Mouse (Mus musculus) embryo, embryonic 11.5 days (tissue): ENCODE results near the gene Epha4.

Source experiments
- DNase-seq: peaks from one replicate; pipeline ENCODE4 v3.0.0-alpha.2; 2012; ENCODE audit warnings: low read depth, low spot score

Gene Epha4

GRCm38 (mm10) chr1:77446438-77446837 lies 68.5 kb downstream of the Epha4 start:
- DNase-seq = no peak

- no peak for DNase-seq
These were observed 70.2 kb downstream of the Epha4 start for GRCm38 (mm10) chr1:77444648-77445047.

DNA sequence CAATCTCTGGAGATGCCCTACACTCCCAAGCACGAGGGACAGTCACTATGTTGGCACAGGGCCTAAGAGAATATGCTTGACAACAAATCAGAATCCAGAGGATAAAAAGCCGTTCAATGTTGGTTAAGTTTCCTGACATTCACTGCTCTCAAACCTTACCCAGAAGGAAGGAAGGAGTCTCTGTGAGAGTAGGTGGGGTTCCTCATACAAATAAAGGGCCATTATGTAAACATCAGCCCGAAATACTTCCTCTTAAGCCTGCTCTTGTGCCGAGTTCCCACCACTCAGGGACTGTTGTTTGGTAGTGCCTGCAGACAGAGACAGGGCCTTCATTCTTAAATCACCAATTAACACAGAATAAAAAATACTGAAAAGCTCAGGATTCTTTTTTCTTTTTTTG lies 72.9 kb downstream of the Epha4 start:
- no peak for DNase-seq

DNA sequence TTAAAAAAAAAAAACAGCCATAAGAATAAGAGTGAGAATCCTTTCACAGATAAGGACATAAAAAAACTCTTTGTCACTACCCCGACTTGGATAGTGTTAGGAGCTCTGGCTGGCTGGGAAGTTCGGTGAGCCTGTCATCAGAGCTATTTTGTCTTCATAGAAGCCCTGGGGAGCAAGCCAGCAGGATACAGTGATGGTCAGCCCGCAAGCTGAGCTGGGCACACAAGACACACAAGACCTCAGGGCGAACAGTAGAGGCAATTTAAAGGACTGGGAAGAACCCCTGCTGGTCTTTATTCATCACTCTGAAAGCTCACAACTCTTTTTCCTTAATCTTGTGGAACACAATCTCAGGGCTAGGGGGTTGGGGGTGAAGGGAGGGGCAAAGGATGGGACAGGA lies 73.5 kb downstream of the Epha4 start:
- DNase-seq = no peak

DNA sequence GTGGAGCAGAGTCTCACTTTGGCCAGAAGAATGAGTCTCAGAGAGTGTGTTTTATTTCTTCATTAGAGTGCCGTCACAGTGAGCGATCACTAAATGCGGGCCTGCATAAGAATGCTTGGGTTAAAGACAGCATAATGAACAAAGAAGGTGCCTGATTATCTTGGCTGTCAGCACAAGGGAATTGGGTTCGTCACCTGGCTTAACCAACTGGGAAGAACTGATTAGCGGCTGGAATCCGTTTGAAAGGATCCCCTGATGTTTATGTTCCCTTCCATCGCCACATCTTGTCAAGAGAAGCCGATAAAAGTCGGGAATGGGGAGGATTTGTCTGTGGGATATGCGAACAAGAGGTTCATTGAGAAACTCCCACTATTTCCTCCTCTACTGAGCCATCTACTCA lies 74.4 kb downstream of the Epha4 start:
- no peak for DNase-seq

GRCm38 (mm10) chr1:77439383-77440074 lies 75.4 kb downstream of the Epha4 start:
- no peak for DNase-seq

DNA sequence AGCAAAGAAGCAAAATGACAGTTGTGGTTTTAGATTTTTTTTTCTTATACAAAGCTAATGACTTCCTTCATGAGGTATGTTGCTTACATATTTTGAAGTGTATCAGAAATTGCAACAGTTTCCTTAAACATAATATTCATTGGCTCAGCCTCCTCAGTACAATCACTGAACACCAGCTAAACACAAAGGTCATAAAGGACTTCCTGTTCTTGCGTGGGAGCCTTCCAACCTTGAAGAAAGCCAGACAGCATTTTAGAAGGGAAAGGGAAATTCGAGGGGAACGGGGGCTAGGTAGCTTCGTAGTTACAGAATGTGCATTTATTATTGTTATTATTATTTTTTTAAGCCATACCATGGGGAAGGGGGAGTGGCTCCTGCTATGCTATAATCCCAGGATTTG lies 76.2 kb downstream of the Epha4 start:
- DNase-seq = no peak

- DNase-seq = no peak
These were observed 76.8 kb downstream of the Epha4 start for GRCm38 (mm10) chr1:77437881-77438610.

GRCm38 (mm10) chr1:77435045-77435444 lies 79.8 kb downstream of the Epha4 start:
- DNase-seq = no peak

DNA sequence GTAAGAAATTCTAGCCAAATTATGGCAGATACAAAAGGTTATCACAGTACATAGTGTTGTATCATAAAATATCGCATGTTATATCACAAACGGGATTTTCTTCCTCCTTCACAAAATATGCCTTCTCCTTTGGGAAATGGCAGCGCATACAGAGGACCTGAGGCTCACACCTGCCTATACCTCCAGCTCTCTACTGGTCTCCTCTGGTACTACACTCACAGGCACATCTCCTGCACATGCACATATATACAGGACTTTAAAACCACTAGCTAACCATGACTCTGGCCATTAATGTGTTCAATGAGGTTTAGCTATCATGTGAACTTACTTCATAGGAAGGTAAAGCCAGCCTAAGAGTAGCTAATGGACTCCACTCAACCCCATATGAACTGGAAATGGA lies 81.7 kb downstream of the Epha4 start:
- no peak for DNase-seq

DNA sequence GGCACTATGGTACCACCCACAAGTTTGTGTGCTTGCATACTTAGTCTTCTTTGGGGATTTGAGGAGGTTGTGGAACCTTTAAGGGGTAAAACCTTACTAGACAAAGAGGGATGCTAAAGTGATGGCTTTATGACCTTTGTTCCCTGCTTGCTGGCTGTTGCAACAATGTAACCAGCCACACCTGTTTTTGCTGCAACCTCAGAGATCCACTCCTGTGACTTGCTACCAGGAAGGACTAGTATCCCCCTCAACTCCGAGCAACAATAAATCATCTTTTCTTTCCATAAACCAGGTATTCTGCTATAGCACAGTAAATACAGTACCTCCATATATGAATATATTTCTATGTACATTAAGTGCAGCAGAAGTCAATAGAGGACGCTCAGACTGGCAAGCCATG lies 82.4 kb downstream of the Epha4 start:
- no peak for DNase-seq

DNA sequence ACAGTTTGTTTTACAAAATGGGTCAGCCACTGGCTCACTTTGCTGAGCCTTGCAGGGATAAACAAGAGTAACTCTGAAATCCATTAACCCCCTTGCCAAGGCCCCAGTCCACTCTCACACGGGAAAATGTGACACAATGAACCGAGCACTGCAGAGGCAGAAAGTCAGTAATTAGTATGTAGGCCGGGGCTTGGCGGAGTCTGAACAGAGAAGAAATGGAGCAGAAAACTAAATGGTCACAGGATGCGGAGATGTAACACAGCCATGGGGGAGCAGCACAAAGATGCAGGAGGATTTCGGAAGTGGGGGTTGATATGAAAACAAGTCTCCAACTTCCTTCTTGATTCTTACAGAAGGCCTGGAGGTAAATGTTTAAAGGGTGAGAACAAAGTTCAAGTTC lies 85.7 kb downstream of the Epha4 start:
- DNase-seq = no peak

DNA sequence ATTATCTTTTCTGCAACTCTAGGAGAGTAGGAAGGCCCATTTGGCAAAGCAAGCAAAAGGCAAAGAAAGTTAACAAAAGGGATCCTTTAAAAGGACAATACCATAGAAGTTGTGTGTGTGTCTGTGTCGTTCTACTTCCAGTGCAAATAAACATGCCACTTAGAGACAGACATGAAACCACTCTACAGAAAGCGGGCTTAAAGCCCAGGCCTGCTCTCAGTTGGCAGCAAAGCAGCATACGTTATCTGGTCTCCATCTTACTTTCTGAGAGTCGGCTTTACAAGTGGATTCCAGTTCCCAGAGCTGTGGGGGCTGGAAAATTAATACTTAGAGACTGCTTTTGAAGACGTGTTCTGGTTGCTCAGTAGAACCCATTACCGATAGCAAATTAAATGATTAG lies 87.9 kb downstream of the Epha4 start:
- no peak for DNase-seq

DNA sequence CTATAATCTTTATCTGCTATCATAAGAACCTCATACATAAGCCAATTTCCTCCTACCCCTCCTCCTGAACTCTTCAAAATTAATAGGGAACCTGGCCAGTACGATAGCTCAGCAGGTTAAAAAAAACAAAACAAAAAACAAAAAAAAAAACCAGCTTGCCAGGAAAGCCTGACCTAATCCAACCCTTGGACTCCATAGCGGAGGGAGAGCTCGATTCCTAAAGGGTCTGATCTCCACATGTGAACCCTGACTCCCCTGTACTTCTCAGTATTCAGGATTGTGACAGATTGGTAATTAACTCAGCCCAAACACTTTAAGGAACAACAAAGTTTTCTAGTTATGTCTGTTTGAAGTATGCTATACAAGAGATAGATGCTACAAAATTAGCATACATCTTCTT lies 89.7 kb downstream of the Epha4 start:
- no peak for DNase-seq

GRCm38 (mm10) chr1:77421081-77421480 lies 93.8 kb downstream of the Epha4 start:
- DNase-seq = no peak

- no peak for DNase-seq
These were observed 94.5 kb downstream of the Epha4 start for GRCm38 (mm10) chr1:77420348-77420747.

- DNase-seq = no peak
These were observed 98.0 kb downstream of the Epha4 start for GRCm38 (mm10) chr1:77416872-77417271.

DNA sequence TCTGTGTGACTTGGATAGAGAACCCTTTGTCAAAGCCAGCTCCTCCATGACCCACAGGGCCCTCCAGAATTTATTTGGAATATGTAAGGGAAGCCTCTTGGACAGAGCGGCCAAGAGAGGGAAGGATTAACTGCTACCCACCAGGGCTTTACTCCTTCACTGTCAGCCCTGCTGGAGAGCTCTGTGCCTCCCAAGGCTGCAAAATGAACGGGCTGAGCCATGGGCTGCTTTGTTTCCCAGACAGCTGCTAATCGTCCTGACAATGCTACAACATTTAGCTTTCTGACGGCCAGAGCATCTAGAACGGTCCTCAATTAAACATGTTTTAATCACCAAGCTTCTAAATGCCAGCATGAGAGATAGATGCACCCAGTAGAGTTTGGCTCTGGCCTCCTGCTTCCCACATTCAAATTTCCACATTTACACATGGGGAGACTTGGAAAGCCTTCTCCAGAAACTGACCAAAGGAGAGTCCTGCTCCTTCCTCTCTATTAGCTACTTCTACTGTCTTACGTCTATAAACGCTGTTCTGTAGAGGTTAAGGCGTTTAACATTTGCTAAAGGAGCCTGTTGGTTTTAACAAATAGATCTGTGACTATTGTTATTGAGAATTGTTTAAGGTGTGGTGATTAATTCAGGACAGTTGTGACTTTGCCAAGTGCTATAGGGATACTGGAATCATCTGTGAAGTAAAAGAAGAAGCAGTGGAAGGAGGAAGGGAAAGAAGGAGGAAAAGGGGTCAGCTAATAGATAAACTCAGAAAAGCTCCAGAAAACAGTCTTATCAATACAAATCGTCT lies 101.8 kb downstream of the Epha4 start:
- DNase-seq = no peak

GRCm38 (mm10) chr1:77412285-77412684 lies 102.6 kb downstream of the Epha4 start:
- no peak for DNase-seq

DNA sequence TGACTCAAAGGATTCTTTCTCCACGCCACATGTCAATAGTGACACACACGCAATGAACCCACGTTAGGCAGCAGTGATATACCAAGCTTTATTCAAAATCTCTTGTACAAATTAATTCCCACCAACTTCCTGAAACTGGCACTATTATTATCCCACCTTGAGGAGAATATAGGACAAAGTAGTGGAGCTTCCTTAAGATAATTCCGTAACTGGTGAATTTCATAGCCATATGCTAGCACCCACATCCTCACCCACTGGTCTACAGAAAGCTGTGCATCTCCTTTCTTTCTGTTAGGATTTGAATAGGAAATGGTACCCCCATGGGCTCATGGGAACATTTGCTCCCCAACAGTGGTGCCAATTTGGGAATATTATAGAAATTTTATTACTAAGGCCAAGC lies 103.7 kb downstream of the Epha4 start:
- no peak for DNase-seq

DNA sequence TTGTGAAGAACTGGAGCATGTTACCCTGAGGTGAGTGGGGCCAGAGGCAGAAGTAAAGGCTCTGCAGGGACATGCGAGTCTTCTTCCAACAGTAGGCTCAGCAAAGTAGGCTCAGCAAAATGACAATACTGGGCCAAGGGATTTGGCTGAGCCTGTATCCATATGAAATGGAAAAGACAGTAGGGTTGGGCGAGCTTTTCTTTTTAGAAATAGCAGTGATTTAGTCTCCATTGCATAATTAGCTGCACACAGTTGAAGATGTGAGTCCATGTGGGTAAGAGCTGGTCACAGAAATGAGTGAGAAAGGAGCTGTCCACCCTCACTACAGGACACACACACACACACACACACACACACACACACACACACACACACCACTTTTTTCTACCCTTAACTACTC lies 104.2 kb downstream of the Epha4 start:
- no peak for DNase-seq

GRCm38 (mm10) chr1:77410153-77410552 lies 104.7 kb downstream of the Epha4 start:
- no peak for DNase-seq

GRCm38 (mm10) chr1:77409509-77409908 lies 105.4 kb downstream of the Epha4 start:
- no peak for DNase-seq
